Mouse (Mus musculus) cerebral cortex, adult 2 months (tissue): Measurements from ENCODE around the gene Cadps2.

Experiments used
- WGBS: fragments of 180-500 bp; shearing (Covaris S2); methylation state at CpG from one replicate; pipeline ENCODE4 v1.1.7; 2018; 5-methylcytosine and 5-hydroxymethylcytosine counted together

Cadps2 gene

GRCm38 (mm10) chr6:23549874-23550273 lies 289.3 kb downstream of the Cadps2 start:
- WGBS = 43% methylated on average over 1 of the region's 1 CpGs

GRCm38 (mm10) chr6:23523710-23524109 lies 315.5 kb downstream of the Cadps2 start:
- 83% methylated on average over 2 of the region's 2 CpGs for WGBS

- 85% methylated on average over 5 of the region's 5 CpGs for WGBS
These were observed 316.7 kb downstream of the Cadps2 start for GRCm38 (mm10) chr6:23522556-23522955.

GRCm38 (mm10) chr6:23498611-23499010 lies 340.6 kb downstream of the Cadps2 start:
- WGBS = 50% methylated on average over 5 of the region's 5 CpGs

- WGBS = 18% methylated on average over 7 of the region's 7 CpGs
These were observed 347.4 kb downstream of the Cadps2 start for GRCm38 (mm10) chr6:23491804-23492203.

GRCm38 (mm10) chr6:23490431-23490830 lies 348.8 kb downstream of the Cadps2 start:
- 87% methylated on average over 2 of the region's 2 CpGs for WGBS

GRCm38 (mm10) chr6:23489046-23489445 lies 350.2 kb downstream of the Cadps2 start:
- 83% methylated on average over 2 of the region's 2 CpGs for WGBS

GRCm38 (mm10) chr6:23472686-23473085 lies 366.5 kb downstream of the Cadps2 start:
- 74% methylated on average over 2 of the region's 2 CpGs for WGBS

GRCm38 (mm10) chr6:23471830-23472229 lies 367.4 kb downstream of the Cadps2 start:
- WGBS = 56% methylated on average over 2 of the region's 2 CpGs

- 64% methylated on average over 4 of the region's 4 CpGs for WGBS
These were observed 371.3 kb downstream of the Cadps2 start for GRCm38 (mm10) chr6:23467885-23468284.

GRCm38 (mm10) chr6:23462600-23463280 lies 376.5 kb downstream of the Cadps2 start:
- WGBS = 29% methylated on average over 8 of the region's 8 CpGs

GRCm38 (mm10) chr6:23457748-23458147 lies 381.5 kb downstream of the Cadps2 start:
- 7% methylated on average over 5 of the region's 5 CpGs for WGBS

- 56% methylated on average over 5 of the region's 5 CpGs for WGBS
These were observed 385.3 kb downstream of the Cadps2 start for GRCm38 (mm10) chr6:23453907-23454306.

- 45% methylated on average over 3 of the region's 3 CpGs for WGBS
These were observed 399.3 kb downstream of the Cadps2 start for GRCm38 (mm10) chr6:23439897-23440296.

GRCm38 (mm10) chr6:23410256-23411049 lies 428.8 kb downstream of the Cadps2 start:
- WGBS = 18% methylated on average over 12 of the region's 12 CpGs

GRCm38 (mm10) chr6:23394131-23394530 lies 445.1 kb downstream of the Cadps2 start:
- WGBS = 92% methylated on average over 2 of the region's 2 CpGs

GRCm38 (mm10) chr6:23392711-23393110 lies 446.5 kb downstream of the Cadps2 start:
- WGBS = 94% methylated on average over 4 of the region's 4 CpGs

- 47% methylated on average over 5 of the region's 5 CpGs for WGBS
These were observed 452.5 kb downstream of the Cadps2 start for GRCm38 (mm10) chr6:23386711-23387110.

GRCm38 (mm10) chr6:23383004-23383347 lies 456.2 kb downstream of the Cadps2 start:
- 64% methylated on average over 1 of the region's 1 CpGs for WGBS

- 42% methylated on average over 12 of the region's 12 CpGs for WGBS
These were observed 456.8 kb downstream of the Cadps2 start for GRCm38 (mm10) chr6:23382283-23383003.

GRCm38 (mm10) chr6:23376327-23376726 lies 462.9 kb downstream of the Cadps2 start:
- WGBS = 90% methylated on average over 7 of the region's 7 CpGs

GRCm38 (mm10) chr6:23361842-23362451 lies 477.3 kb downstream of the Cadps2 start:
- 73% methylated on average over 8 of the region's 8 CpGs for WGBS
